Mouse (Mus musculus) adrenal gland, postnatal 10 days (tissue): ENCODE results near the gene Eln. TPM values are rescaled to one million over a fixed set of nuclear protein-coding genes. Genes with fewer than 3 reads are reported as not detected.

ENCODE experiments used
- DNase-seq: peaks from one replicate; pipeline ENCODE4 v3.0.0; 2021; ENCODE audit warnings: mixed read lengths
- total RNA-seq, 2 experiments: library from RNA; stranded (reverse); gene quantifications; 2 replicates each; pipeline ENCODE4 v1.2.3; 2021

The Eln gene
- total RNA-seq, 2 experiments from 2014 or later, result 255 to 1,124 TPM

GRCm38 (mm10) chr5:134684398-134684797, 62.7 kb downstream of the Eln start:
- no peak for DNase-seq

DNA sequence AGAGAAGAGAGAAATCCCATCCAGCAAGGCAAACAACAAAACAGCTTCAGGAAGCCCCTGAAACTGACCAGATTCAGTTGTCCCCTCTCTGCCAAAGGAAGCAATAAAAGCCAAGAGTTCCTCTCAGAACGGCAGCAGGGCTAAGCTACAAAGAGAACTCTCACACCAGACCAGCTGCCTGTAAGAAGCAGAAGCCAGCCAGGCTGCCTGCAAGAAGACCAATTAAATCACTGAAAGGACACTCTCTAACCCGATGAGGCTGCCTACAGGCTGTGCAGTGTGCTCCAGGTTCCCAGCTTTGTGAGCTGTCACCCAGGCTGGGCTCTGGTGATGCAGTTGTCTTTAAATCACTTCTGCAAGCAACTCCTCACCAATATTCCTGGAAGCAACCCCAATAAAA, 63.3 kb downstream of the Eln start:
- no peak for DNase-seq

GRCm38 (mm10) chr5:134680238-134680637, 66.9 kb downstream of the Eln start:
- no peak for DNase-seq

GRCm38 (mm10) chr5:134678827-134679546, 68.1 kb downstream of the Eln start:
- DNase-seq, result no peak

GRCm38 (mm10) chr5:134678031-134678430, 69.1 kb downstream of the Eln start:
- DNase-seq, result no peak

DNA sequence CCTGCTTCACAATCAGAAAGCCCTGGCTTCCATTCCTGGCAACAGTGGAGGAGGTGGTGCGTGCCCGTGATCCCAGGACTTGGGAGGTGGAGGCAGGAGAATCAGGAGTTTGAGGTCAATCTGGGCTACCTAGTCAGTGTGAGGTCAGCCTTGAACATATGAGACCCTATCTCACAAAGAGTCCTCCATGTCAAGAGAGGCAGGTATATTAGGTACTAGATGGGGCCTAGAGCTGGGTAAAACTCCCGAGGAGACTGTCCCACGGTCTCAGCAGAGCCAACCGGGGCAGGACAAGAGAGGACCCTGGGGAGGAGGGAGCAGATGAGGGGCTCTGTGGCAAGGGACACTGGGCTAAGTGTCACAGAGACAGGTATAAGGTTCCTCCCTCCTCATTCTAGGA, 69.6 kb downstream of the Eln start:
- no peak for DNase-seq

- peak; percentile 87 for DNase-seq
Measured at GRCm38 (mm10) chr5:134675956-134676759, 71.0 kb downstream of the Eln start.

DNA sequence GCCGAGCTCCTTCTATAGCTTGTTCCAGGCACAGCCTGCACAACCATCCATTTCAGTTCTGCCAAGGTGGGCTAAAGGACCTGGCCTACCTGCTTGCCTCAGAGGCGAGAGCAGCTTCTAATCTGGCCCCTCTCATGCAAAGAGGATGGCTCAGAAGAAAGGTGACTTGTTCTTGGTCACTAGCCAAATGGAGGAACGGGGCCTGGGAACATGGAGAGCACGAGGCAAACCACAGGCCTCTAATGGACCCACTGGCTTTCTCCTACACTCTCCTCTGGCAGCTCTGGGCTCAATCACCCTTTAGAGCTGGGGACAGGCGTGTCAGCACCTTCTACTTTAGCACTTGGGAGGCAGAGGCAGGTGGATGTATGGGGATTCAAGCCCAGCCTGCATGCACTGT, 72.1 kb downstream of the Eln start:
- DNase-seq, result no peak

- DNase-seq, result no peak
Measured at GRCm38 (mm10) chr5:134672611-134673010, 74.5 kb downstream of the Eln start.

DNA sequence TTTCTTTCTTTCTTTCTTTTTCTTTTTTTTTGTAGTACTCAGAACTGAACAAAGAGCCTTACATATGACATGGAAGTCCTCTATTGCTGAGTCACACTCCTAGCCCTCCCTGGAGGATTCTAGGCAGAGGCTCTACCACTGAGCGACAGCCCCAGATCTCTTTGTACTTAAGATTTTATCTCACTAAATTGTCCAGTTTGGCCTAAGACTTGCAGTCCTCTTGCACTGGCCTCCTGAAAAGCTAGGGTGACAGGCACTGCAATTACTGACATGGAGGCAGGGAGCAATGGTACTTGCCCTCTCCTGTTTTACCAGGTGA, 75.0 kb downstream of the Eln start:
- DNase-seq, result no peak

DNA sequence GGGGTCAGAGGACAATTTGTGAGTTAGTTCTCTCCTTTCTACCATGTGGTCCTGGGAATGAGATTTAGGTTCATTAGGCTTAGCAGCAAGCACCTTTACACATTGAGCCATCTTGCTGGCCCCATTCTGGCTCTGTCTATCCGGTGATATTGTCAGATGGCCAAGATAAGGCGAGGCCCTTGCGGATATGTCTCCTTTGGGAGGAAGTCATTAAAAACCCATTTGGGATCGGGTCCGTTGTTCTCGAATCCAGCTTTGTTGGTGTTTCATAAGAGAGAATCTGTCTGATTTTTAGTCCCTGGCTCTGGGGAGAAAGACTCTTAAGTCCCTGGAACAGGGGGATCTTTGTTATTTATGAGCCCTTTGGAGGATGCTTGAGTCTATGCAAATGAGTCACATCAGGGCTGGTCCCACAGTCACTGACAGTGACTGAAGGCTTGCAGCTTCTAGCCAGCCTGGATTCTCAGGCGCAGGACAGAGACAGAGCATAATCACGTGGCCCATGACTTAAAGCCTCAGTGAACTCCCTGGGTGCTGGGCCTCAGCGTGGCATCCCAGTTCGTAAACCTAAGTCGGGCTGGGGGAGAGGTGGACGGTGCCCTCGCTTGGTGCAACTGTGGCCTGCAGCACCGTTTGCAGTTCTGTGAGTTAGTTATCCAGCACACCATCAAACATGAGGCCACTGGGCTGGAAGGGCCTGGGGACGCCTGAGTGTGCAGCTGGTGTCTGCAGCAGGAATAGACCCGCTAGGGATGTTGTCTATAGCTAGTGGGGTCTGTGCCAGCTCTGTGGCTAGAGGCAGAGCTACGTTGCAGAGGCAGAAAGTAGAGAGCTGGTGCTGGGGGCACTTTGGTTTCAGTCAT, 75.6 kb downstream of the Eln start:
- DNase-seq, result no peak

GRCm38 (mm10) chr5:134669001-134669708, 78.0 kb downstream of the Eln start:
- DNase-seq, result no peak

DNA sequence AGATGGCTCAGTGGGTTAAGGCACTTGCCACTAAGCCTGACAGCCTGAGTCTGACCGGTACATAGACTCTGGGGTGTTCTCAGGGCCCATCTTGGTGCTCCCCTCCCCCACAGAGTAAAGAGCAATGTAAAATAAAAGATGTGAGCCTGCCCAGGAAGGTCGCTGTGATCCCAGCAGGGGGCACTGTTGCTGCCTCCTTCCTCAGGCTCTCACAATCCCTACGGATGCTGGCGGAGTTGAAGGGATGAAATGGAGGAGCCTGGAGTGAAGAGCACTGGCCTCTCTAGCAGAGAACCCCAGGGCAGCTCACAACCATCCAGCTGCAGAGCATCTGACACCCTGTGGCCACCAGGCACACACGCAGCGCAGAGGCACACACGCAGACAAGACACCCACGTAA, 78.6 kb downstream of the Eln start:
- peak; percentile 32 for DNase-seq

- DNase-seq, result no peak
Measured at GRCm38 (mm10) chr5:134656708-134657107, 90.4 kb downstream of the Eln start.

Other genes starting within 250 kb of the Eln start
- 10 to 100 TPM; 21.8 to 24.1 TPM for gene Clip2, start 194.9 kb downstream of the Eln start, total RNA-seq
- gene Syna, start 187.2 kb downstream of the Eln start, total RNA-seq, result not detected
- 10 to 100 TPM; 51.1 to 56.7 TPM for gene Rfc2, start 166.0 kb downstream of the Eln start, total RNA-seq
- gene Lat2, start 132.3 kb downstream of the Eln start, total RNA-seq, result 1 to 10 TPM; 3.8 to 4.3 TPM
- 100 to 1,000 TPM; 270 to 283 TPM for gene Eif4h, start 107.8 kb downstream of the Eln start, total RNA-seq
- gene Limk1, start 58.7 kb downstream of the Eln start, total RNA-seq, result 10 to 100 TPM; 17.9 to 20.5 TPM
- gene Tmem270, start 159.4 kb upstream of the Eln start, total RNA-seq, result not detected
- 1 to 10 TPM in 1 of 2 experiments, under 1 TPM in 1; 0.75 to 3.3 TPM for gene Cldn13, start 168.2 kb upstream of the Eln start, total RNA-seq
- 10 to 100 TPM; 23.6 to 24.2 TPM for gene Mettl27, start 185.0 kb upstream of the Eln start, total RNA-seq
- gene Cldn4, start 199.6 kb upstream of the Eln start, total RNA-seq, result under 1 TPM; 0.21 to 0.57 TPM
- 10 to 100 TPM in 1 of 2 experiments, 1 to 10 TPM in 1; 8.2 to 13.9 TPM for gene Cldn3, start 238.9 kb upstream of the Eln start, total RNA-seq